Mouse (Mus musculus): Measurements from ENCODE around the gene Casq2. TPM values are rescaled to one million over a fixed set of nuclear protein-coding genes. Genes with fewer than 3 reads are reported as not detected.
A peak's percentile ranks its signal among the peaks of the same experiment; 100 is the strongest.

The Casq2 gene
- total and polyA plus RNA-seq, 3 experiments: 361 to 848 (median 833) TPM

DNA sequence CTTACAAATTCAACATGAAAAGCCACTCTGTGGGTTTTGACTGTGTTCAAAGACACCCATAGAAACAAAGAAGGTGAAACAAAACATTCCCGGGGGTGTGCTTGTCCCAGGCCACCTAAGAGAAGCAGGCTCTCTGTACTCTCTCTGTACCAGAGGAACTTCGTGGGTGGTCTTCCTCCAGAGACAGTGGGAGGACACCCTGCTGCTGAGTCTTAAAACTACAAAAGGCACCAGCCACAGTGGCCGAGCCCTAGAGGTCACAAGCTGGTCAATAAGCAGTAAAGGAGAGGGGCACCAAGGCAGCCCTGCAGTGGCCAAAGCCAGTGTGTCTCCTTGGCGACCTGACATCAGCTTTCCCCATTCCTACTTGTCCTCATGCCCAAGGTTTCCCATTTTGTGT lies 103.8 kb downstream of the Casq2 start:
- Histone ChIP-seq H3K4me3 (no peak overlapping the region), H3K27ac (no peak overlapping the region), H3K27me3 (ENCODE audit: control insufficient read depth, insufficient read depth, low read length) (no peaks in the 10 kb centered on the region), H3K79me2 (replicated peaks; ENCODE audit: control insufficient read depth, insufficient read depth, low read length) (peaks cover 2% of the 10 kb centered on the region; the same call in 1 of the 2 replicates), H3K36me3 (ENCODE audit: control insufficient read depth, insufficient read depth, low read length) (peaks cover 6% of the 10 kb centered on the region), H3K4me1 (ENCODE audit: control insufficient read depth, insufficient read depth, low read length) (peaks cover 23% of the 10 kb centered on the region), H3K9ac (ENCODE audit: low read depth, low read length) (no peak overlapping the region)
- intact Hi-C loops (cut with DNase I): loop anchor here (10.0 kb wide), 1 partner anchor 265 kb away; the partner anchor contains the start of gene Slc22a15
- DNase-seq: no peak
- no peak for TF ChIP-seq POLR2A (IDR thresholded peaks at IDR 0.05; ENCODE audit: insufficient read depth, low read depth, low read length)
- no peak for TF ChIP-seq CTCF (IDR thresholded peaks at IDR 0.05)
- TF ChIP-seq EP300 (IDR thresholded peaks at IDR 0.05; ENCODE audit: insufficient read depth, low read depth, low read length): no peak
- WGBS: 69% methylated on average over 4 of the region's 4 CpGs

DNA sequence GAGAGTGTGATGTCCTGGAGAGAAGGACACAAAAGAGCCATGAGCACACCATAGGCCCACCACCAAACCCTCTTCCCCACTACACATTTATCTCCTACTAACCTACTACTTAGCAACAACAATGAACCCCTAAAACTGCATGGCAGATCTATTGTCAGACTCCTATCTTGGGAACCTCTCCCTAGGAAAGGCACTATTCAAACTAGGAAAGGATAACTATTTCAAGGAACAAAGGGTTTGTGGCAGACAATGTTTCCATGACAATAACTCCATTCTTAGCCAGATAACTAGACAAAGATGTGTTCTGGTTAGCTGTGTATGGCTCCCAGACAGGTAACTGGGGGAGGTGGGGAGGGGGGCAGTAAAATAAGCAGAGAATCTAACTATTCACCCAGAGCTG lies 104.4 kb downstream of the Casq2 start:
- peaks cover 2% of the 10 kb centered on the region; the same call in 1 of the 2 replicates for H3K79me2 ChIP-seq (replicated peaks; ENCODE audit: control insufficient read depth, insufficient read depth, low read length)
- peaks cover 23% of the 10 kb centered on the region for H3K4me1 ChIP-seq (ENCODE audit: control insufficient read depth, insufficient read depth, low read length)
- H3K36me3 ChIP-seq (ENCODE audit: control insufficient read depth, insufficient read depth, low read length): peaks cover 6% of the 10 kb centered on the region
- H3K4me3 ChIP-seq: no peak overlapping the region
- H3K27me3 ChIP-seq (ENCODE audit: control insufficient read depth, insufficient read depth, low read length): no peaks in the 10 kb centered on the region
- DNase-seq: no peak
- no peak overlapping the region for H3K27ac ChIP-seq
- intact Hi-C loops (cut with DNase I): loop anchor here (10.0 kb wide), 1 partner anchor 266 kb away; the partner anchor contains the start of gene Slc22a15
- H3K9ac ChIP-seq (ENCODE audit: low read depth, low read length): no peak overlapping the region
- TF ChIP-seq POLR2A (IDR thresholded peaks at IDR 0.05; ENCODE audit: insufficient read depth, low read depth, low read length) (no peak), EP300 (IDR thresholded peaks at IDR 0.05; ENCODE audit: insufficient read depth, low read depth, low read length) (no peak), CTCF (IDR thresholded peaks at IDR 0.05) (no peak)

DNA sequence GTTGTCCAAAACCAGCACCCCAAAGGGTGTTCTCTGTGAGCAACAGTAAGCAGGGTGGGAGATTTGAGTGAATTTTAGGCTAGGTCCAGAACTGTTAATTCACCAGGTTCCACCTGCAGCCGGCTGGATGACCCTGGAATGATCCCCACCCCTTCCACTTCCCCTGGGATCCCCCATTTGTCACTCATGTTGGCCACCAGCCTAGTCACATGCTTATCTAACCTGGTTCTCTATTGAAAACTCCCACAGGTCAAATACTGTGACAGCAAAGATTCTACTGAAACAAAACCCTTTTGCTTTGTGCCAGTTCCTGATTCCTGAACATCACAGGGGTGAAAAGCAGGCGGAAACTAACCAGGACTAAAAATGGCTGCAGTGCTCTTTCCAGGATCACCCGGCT lies 105.4 kb downstream of the Casq2 start:
- WGBS: 39% methylated on average over 3 of the region's 3 CpGs
- TF ChIP-seq EP300 (IDR thresholded peaks at IDR 0.05; ENCODE audit: insufficient read depth, low read depth, low read length) (no peak), CTCF (IDR thresholded peaks at IDR 0.05) (no peak), POLR2A (IDR thresholded peaks at IDR 0.05; ENCODE audit: insufficient read depth, low read depth, low read length) (no peak)

DNA sequence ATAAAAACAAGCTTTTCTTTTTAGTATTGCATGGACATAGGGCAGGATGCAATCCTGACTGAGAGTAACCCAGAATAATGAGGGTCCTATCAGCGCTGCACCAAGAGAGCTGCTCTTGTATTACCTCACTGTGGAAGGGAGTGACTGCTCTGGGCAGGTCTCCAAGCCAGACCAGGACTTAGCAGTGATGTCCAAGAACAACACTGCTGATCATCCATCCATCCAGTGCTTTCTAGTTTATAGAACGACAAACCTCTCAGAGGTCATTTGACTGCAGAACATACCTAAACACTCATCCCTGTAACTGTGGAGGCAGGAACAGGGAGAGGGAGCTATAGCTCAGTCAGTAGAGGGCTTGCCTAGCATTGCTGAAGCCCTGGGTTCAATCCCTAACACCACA lies 106.4 kb downstream of the Casq2 start:
- 12% methylated on average over 2 of the region's 2 CpGs for WGBS
- Histone ChIP-seq H3K9ac (ENCODE audit: low read depth, low read length) (no peak overlapping the region), H3K4me3 (no peak overlapping the region), H3K4me1 (ENCODE audit: control insufficient read depth, insufficient read depth, low read length) (peaks cover 23% of the 10 kb centered on the region), H3K27me3 (ENCODE audit: control insufficient read depth, insufficient read depth, low read length) (no peaks in the 10 kb centered on the region), H3K36me3 (ENCODE audit: control insufficient read depth, insufficient read depth, low read length) (peaks cover 6% of the 10 kb centered on the region), H3K27ac (no peak overlapping the region; the same call in 1 of the 2 replicates), H3K79me2 (replicated peaks; ENCODE audit: control insufficient read depth, insufficient read depth, low read length) (0 out of 2 replicates have a peak, but pooled peaks cover 2% of the 10 kb centered on the region)
- no peak for TF ChIP-seq POLR2A (IDR thresholded peaks at IDR 0.05; ENCODE audit: insufficient read depth, low read depth, low read length)
- no peak for TF ChIP-seq EP300 (IDR thresholded peaks at IDR 0.05; ENCODE audit: insufficient read depth, low read depth, low read length)
- no peak for TF ChIP-seq CTCF (IDR thresholded peaks at IDR 0.05)
- DNase-seq: peak in 1 of 2 experiments; percentile 56
- intact Hi-C loops (cut with DNase I): loop anchor here (10.0 kb wide), 1 partner anchor 268 kb away; the partner anchor contains the start of gene Slc22a15

More for the DNA sequence above, 105.4 kb downstream of the Casq2 start:
- Histone ChIP-seq H3K9ac (ENCODE audit: low read depth, low read length) (no peak overlapping the region), H3K4me1 (ENCODE audit: control insufficient read depth, insufficient read depth, low read length) (peaks cover 23% of the 10 kb centered on the region), H3K79me2 (replicated peaks; ENCODE audit: control insufficient read depth, insufficient read depth, low read length) (0 out of 2 replicates have a peak, but pooled peaks cover 2% of the 10 kb centered on the region), H3K36me3 (ENCODE audit: control insufficient read depth, insufficient read depth, low read length) (peaks cover 6% of the 10 kb centered on the region), H3K4me3 (no peak overlapping the region), H3K27ac (no peak overlapping the region), H3K27me3 (ENCODE audit: control insufficient read depth, insufficient read depth, low read length) (no peaks in the 10 kb centered on the region)
- intact Hi-C loops (cut with DNase I): loop anchor here (10.0 kb wide), 1 partner anchor 267 kb away; the partner anchor contains the start of gene Slc22a15
- DNase-seq: no peak

DNA sequence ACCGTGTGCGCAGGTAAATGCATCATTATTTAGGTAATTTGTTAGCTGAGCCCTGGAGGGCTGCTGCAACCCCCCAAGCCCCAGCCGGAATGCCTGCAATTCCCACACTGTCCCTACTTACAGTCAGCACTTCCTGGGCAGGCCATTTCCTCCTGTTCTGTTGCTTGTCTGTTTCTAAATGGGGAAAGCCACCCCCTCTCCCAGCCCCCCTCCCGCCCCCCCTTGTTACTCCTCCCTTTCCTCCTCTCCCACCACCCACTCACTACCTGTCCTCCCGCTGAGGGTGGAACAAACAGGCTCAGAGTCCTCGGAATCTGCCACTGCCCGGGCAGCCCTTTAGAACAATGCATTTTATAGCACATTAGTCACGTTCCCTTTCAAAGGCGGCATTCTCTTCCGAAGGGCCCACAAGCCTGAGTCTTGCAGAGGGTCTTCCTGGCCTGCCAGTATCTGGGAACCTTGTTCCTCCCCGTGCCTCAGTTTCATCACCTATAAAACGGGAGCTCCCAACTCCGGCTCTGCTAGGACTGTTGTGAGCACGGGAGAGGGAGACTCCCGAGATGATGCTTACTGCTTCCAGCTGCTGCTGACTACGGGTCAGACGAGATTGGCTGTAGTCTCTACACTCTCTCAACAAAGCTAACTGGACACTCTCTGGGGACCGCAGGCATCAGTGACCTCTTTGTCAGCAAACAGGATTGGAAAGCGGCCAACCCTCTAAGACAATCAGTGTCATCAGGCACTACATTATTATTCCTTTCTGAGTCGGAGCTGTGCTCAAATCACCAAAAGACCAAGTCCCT lies 107.5 kb downstream of the Casq2 start:
- H3K9ac ChIP-seq (ENCODE audit: low read depth, low read length): no peak overlapping the region
- DNase-seq: peak in 1 of 2 experiments; percentile 37

More for the DNA sequence above, 107.5 kb downstream of the Casq2 start:
- intact Hi-C loops (cut with DNase I): loop anchor here (10.0 kb wide), 1 partner anchor 269 kb away; the partner anchor contains the start of gene Slc22a15
- 27% methylated on average over 19 of the region's 20 CpGs for WGBS
- no peaks in the 10 kb centered on the region for H3K27me3 ChIP-seq (ENCODE audit: control insufficient read depth, insufficient read depth, low read length)
- TF ChIP-seq POLR2A (IDR thresholded peaks at IDR 0.05; ENCODE audit: insufficient read depth, low read depth, low read length) (no peak), CTCF (IDR thresholded peaks at IDR 0.05) (no peak), EP300 (IDR thresholded peaks at IDR 0.05; ENCODE audit: insufficient read depth, low read depth, low read length) (no peak)
- peaks cover 24% of the 10 kb centered on the region for H3K4me1 ChIP-seq (ENCODE audit: control insufficient read depth, insufficient read depth, low read length)
- peak overlapping the region; percentile 7; the same call in 1 of the 2 replicates for H3K27ac ChIP-seq
- no peak overlapping the region for H3K4me3 ChIP-seq
- H3K36me3 ChIP-seq (ENCODE audit: control insufficient read depth, insufficient read depth, low read length): peaks cover 4% of the 10 kb centered on the region
- H3K79me2 ChIP-seq (replicated peaks; ENCODE audit: control insufficient read depth, insufficient read depth, low read length): 0 out of 2 replicates have a peak, but pooled peaks cover 2% of the 10 kb centered on the region
